Mouse (Mus musculus) small intestine, adult 2 months (tissue): Measurements from ENCODE around the gene Nrk.

Experiments
- CTCF ChIP-seq: fragments of 200-500 bp; IDR thresholded peaks from 2 replicates; pipeline ENCODE4 v1.5.1; 2012; ENCODE audit warnings: low read depth, mild to moderate bottlenecking, control low read depth, inconsistent platforms, low read length, moderate library complexity, mixed read lengths; ENCODE audit not compliant: insufficient replicate concordance, insufficient read length; ENCODE audit errors: extremely low read depth
- POLR2A ChIP-seq: fragments of 200-500 bp; IDR thresholded peaks from 2 replicates; pipeline ENCODE4 v1.6.1; 2012; ENCODE audit warnings: low read depth, mild to moderate bottlenecking, control low read depth, inconsistent platforms, low read length, moderate library complexity

- TF ChIP-seq POLR2A (no peak), CTCF (no peak)
These were observed at the start of gene Nrk for GRCm38 (mm10) chrX:138914041-138914776.
